Mouse (Mus musculus): ENCODE results near the gene Cfap97d2. TPM values are rescaled to one million over a fixed set of nuclear protein-coding genes. Genes with fewer than 3 reads are reported as not detected.

The Cfap97d2 gene
- polyA plus RNA-seq, 1 experiment = 0.12 TPM

DNA sequence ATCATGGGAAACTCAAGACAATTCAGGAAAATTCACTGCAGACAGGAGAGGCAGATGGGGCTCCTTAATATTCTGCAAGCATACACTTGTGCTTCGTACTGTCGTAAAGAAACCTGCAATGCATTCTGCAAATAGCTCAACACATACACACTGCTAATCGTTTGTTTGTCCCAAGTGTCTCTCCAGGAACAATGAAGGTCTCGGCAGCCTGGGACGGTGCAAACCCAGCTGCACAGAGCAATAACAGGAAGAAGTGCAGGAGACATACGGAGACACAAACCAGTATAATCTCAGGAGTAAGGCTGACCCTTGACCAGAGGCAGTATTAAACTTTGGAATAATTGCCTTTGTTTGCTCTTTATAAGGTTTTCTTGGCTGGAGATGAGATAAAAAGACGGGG lies 50.8 kb downstream of the Cfap97d2 start:
- WGBS = 71% methylated on average over 7 of the region's 7 CpGs

DNA sequence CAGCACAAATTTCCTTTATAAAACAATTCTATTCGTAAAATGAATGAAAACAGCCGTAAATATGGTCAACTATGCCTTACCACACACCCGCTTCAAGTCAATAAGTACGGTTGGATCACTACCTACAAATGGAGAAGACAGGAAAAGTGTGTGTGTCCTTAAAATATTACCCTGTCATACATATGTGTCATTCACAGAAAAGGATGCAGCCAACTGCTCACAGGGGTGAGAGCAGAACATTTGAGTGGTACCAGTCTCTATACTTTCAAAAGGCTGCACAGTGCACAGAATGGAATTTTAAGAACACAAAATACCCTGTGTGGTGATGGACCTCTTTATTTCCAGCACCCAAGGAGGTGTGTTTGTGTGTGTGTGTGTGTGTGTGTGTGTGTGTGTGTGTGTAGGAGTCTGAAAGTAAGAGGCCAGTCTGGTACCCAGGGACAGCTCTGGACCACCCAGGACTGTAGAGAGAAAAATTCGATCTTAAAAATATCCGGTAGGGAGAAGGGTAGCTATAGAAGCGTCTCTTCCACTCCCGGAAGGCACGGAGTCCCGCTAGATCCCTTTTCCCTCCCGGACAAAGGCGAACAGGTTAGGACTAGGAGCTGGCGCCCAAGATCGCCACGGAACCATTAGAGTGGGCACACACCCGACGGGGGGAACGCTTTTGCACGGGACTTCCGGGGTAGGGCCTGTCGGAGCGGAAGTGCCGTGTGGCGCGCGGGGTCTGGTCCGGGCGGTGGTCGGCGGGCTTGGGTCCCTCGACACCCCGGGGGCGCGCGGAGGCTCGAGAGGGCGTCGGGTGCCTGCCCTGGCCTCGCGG lies 51.5 kb downstream of the Cfap97d2 start, which contains the start of gene Cdc16:
TSS of gene Cdc16 (plus strand) at position 695 of the 823 bp plus-strand sequence.
- peak; percentile 73 to 83 for DNase-seq (ENCODE audit: low read depth in 1 of 2, low spot score in 2 of 2)
- TF ChIP-seq POLR2A (IDR thresholded peaks at IDR 0.05; ENCODE audit: low read depth, low read length) = peak; percentile 44
- TF ChIP-seq CTCF (IDR thresholded peaks at IDR 0.05; ENCODE audit: extremely low read depth, insufficient read depth, insufficient read length, insufficient replicate concordance) = no peak
- WGBS = 9% methylated on average over 40 of the region's 40 CpGs
- Histone ChIP-seq H3K27me3 (ENCODE audit: control insufficient read depth, insufficient read depth, low read length) (no peaks in the 10 kb centered on the region), H3K27ac (ENCODE audit: insufficient read depth, low read length) (peak within 1 kb of the TSS; percentile 63), H3K4me1 (ENCODE audit: control insufficient read depth, insufficient read depth, insufficient read length) (no peaks in the 10 kb centered on the region; the same call in 1 of the 2 replicates), H3K4me3 (ENCODE audit: extremely low read depth, insufficient read depth, insufficient read length) (peak within 1 kb of the TSS; percentile 90), H3K36me3 (ENCODE audit: control insufficient read depth, insufficient read depth, low read length) (peaks cover 10% of the 10 kb centered on the region)

More for the DNA sequence above, 50.8 kb downstream of the Cfap97d2 start:
- Histone ChIP-seq H3K4me1 (ENCODE audit: control insufficient read depth, insufficient read depth, insufficient read length) (no peaks in the 10 kb centered on the region; the same call in 1 of the 2 replicates), H3K27ac (ENCODE audit: insufficient read depth, low read length) (no peak overlapping the region), H3K27me3 (ENCODE audit: control insufficient read depth, insufficient read depth, low read length) (no peaks in the 10 kb centered on the region), H3K36me3 (ENCODE audit: control insufficient read depth, insufficient read depth, low read length) (peaks cover 6% of the 10 kb centered on the region), H3K4me3 (ENCODE audit: extremely low read depth, insufficient read depth, insufficient read length) (no peak overlapping the region)
- no peak for TF ChIP-seq CTCF (IDR thresholded peaks at IDR 0.05; ENCODE audit: extremely low read depth, insufficient read depth, insufficient read length, insufficient replicate concordance)
- no peak for TF ChIP-seq POLR2A (IDR thresholded peaks at IDR 0.05; ENCODE audit: low read depth, low read length)
- no peak for DNase-seq (ENCODE audit: low read depth in 1 of 2, low spot score in 2 of 2)

DNA sequence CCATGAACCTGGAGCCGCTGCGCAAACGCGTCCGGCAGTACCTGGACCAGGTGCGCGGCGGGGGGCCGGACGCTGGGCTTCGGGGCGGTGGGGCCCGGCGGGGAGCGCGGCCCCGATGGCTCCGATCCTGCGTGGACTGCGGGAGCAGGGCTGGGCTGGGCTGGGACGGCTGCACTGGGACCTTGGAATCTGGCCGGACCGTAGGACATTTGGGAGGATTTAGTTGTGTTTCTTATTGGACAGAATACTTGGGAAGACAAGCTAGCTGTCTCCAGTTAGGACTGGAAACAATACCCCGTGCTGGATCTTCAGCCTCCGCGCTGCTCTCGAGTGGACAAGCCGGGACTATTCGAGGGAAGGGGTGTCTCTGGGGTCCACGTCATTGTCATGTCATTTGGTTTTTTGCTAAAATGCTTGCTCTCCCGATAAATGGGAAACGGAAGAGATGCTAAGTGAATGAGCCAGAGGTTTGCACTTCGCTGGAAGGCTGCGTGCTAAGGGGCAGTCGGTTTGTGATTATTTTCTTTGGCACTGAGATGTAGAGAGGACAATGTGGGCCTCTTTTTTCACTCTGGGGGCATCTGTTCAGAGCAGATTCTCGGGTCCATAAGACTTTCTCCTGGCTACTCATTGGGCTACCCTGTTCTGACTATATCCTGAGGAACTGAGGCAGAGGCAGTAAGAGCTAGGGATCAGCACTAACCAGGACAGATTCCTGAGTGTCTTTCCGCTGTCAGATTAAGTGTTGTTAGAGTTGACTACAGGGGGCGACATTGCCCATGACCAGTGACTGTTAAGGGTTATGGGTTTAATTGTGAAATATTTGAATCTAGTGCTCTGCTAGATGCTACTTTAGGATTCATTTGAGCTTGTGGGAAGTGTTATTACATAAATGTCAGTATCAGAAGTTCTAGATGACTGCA lies 52.4 kb downstream of the Cfap97d2 start:
- Histone ChIP-seq H3K27me3 (ENCODE audit: control insufficient read depth, insufficient read depth, low read length) (no peaks in the 10 kb centered on the region), H3K4me1 (ENCODE audit: control insufficient read depth, insufficient read depth, insufficient read length) (no peaks in the 10 kb centered on the region; the same call in 1 of the 2 replicates), H3K4me3 (ENCODE audit: extremely low read depth, insufficient read depth, insufficient read length) (peak overlapping the region; percentile 90), H3K36me3 (ENCODE audit: control insufficient read depth, insufficient read depth, low read length) (peaks cover 14% of the 10 kb centered on the region), H3K27ac (ENCODE audit: insufficient read depth, low read length) (peak overlapping the region; percentile 59)
- peak; percentile 38 to 40 for DNase-seq (ENCODE audit: low read depth in 1 of 2, low spot score in 2 of 2)
- peak; percentile 14; the same call in 1 of the 2 replicates for TF ChIP-seq CTCF (IDR thresholded peaks at IDR 0.05; ENCODE audit: extremely low read depth, insufficient read depth, insufficient read length, insufficient replicate concordance)
- TF ChIP-seq POLR2A (IDR thresholded peaks at IDR 0.05; ENCODE audit: low read depth, low read length) = no peak
- WGBS = 2% methylated on average over 38 of the region's 38 CpGs

DNA sequence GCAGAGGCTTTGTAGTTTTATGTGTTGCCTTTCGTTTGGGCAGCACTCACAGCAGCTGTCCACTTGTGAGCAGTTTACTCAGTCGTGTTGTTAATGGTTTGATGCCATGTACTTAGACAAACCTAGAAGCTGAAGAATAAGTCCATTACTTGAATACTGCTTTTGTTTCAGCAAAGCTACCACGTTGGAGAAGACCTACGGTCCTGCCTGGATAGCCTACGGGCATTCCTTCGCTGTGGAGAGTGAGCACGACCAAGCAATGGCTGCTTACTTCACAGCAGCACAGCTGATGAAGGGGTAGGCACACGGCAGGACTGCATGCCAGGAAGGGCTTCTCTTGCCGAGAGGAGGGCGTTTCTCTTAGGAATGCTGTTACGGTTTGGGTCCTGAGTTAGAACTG lies 63.5 kb downstream of the Cfap97d2 start:
- Histone ChIP-seq H3K27me3 (ENCODE audit: control insufficient read depth, insufficient read depth, low read length) (no peaks in the 10 kb centered on the region), H3K27ac (ENCODE audit: insufficient read depth, low read length) (no peak overlapping the region), H3K4me1 (ENCODE audit: control insufficient read depth, insufficient read depth, insufficient read length) (no peaks in the 10 kb centered on the region), H3K36me3 (ENCODE audit: control insufficient read depth, insufficient read depth, low read length) (peaks cover 51% of the 10 kb centered on the region), H3K4me3 (ENCODE audit: extremely low read depth, insufficient read depth, insufficient read length) (no peak overlapping the region)
- 93% methylated on average over 11 of the region's 11 CpGs for whole genome bisulfite sequencing
- TF ChIP-seq POLR2A (IDR thresholded peaks at IDR 0.05; ENCODE audit: low read depth, low read length) (no peak), CTCF (IDR thresholded peaks at IDR 0.05; ENCODE audit: extremely low read depth, insufficient read depth, insufficient read length, insufficient replicate concordance) (no peak)
- no peak for DNase-seq (ENCODE audit: low read depth in 1 of 2, low spot score in 2 of 2)

DNA sequence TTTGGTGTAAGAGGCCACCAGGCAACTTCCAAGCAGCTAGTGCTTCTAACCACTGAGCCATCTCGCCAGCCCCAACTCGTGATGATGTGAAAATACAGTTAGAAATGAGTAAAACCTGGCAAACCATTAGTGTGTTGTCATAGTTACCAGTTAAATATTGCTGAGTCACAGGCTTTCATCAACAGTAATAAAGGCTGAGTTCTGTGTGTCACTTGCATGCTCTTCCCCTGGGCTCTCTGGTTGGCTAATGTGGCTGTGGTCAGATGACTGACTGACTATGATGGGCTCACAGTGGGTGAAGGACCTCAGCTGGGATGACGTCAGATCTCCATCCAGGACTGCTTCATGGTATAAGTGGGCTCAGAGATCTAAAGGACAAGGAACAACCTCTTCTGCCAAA lies 74.8 kb downstream of the Cfap97d2 start:
- H3K4me3 ChIP-seq (ENCODE audit: extremely low read depth, insufficient read depth, insufficient read length) = no peak overlapping the region
- peaks cover 27% of the 10 kb centered on the region for H3K36me3 ChIP-seq (ENCODE audit: control insufficient read depth, insufficient read depth, low read length)
- no peak for DNase-seq (ENCODE audit: low read depth in 1 of 2, low spot score in 2 of 2)
- H3K27me3 ChIP-seq (ENCODE audit: control insufficient read depth, insufficient read depth, low read length) = no peaks in the 10 kb centered on the region
- no peak for TF ChIP-seq POLR2A (IDR thresholded peaks at IDR 0.05; ENCODE audit: low read depth, low read length)
- TF ChIP-seq CTCF (IDR thresholded peaks at IDR 0.05; ENCODE audit: extremely low read depth, insufficient read depth, insufficient read length, insufficient replicate concordance) = no peak
- 78% methylated on average over 3 of the region's 3 CpGs for WGBS
- no peak overlapping the region for H3K27ac ChIP-seq (ENCODE audit: insufficient read depth, low read length)
- no peaks in the 10 kb centered on the region for H3K4me1 ChIP-seq (ENCODE audit: control insufficient read depth, insufficient read depth, insufficient read length)

DNA sequence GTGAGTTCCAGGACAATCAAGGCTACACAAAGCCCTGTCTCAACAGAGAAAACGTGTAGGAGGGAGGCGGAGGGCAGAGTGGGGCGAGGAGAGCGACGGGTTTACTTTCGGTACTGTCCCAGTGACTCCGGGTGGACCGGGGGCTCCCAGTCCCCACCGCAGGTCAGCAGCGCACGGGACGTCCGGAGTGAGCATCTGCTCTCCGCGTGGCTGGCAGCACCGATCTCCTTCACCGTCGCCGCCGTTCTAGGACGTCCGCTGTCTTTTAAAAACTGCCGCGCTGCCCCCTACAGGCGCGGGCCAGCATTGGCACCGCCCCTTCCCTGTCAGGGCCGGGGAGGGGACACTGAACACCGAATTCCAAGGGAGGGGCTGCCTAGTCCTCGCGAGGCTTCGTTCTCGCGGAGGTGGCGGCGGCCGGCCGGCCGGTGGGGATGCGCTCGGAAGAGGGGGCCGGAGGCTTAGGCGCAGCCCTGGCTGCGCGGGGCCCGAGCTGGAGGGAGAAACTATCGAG lies 79.6 kb downstream of the Cfap97d2 start, which contains the start of gene Upf3a:
TSS of gene Upf3a (plus strand) at position 366 of the 514 bp plus-strand sequence.
- peak within 1 kb of the TSS; percentile 99 for H3K27ac ChIP-seq (ENCODE audit: insufficient read depth, low read length)
- WGBS = 1% methylated on average over 47 of the region's 47 CpGs
- H3K27me3 ChIP-seq (ENCODE audit: control insufficient read depth, insufficient read depth, low read length) = no peaks in the 10 kb centered on the region
- DNase-seq (ENCODE audit: low read depth in 1 of 2, low spot score in 2 of 2) = peak; percentile 89 to 91
- H3K36me3 ChIP-seq (ENCODE audit: control insufficient read depth, insufficient read depth, low read length) = peaks cover 15% of the 10 kb centered on the region
- H3K4me3 ChIP-seq (ENCODE audit: extremely low read depth, insufficient read depth, insufficient read length) = peak within 1 kb of the TSS; percentile 92
- peaks cover 3% of the 10 kb centered on the region; the same call in 1 of the 2 replicates for H3K4me1 ChIP-seq (ENCODE audit: control insufficient read depth, insufficient read depth, insufficient read length)
- TF ChIP-seq CTCF (IDR thresholded peaks at IDR 0.05; ENCODE audit: extremely low read depth, insufficient read depth, insufficient read length, insufficient replicate concordance) (peak; percentile 80), POLR2A (IDR thresholded peaks at IDR 0.05; ENCODE audit: low read depth, low read length) (no peak)
